In the genomic region with DNA sequence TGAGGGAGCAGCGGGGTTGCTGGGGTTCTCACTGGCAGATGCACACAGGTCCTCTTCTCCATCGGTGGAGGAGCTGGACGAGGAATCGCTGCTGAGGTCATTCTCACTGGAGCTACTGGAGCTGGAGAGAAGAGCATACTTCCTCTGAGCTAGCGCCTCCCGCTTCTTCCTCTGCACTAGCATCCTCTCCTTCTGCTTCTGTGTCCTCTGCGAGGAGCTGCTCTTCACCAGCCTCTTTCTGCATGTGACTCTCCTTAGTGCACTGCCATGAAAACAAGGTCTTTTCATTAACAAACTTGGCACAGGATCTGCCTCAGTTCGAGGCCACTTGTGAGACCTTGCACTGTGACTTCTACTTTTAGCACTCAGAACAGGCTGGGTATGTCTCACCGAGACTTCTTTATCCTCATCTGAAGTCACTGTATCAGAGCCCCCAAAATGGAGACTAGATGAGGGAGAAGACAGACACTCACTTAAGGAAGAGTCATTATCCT, we compare ENCODE assay signal across 6 mouse cellular contexts.
"Had no signal": no experiment of that assay in that cellular context is flagged by ENCODE, and none has a peak within 500 bp of the region (broad histone marks: within the 10 kb centered on the region; RNA-seq: fewer than 3 reads in every experiment).

No protein-coding gene starts in this region.

- DNase-seq: kidney, postnatal 10 days; left cerebral cortex, postnatal 4 days; lung, adult 18-20 months; right cerebral cortex, postnatal 14 days; thymus, adult 2 months; thymus, postnatal 25 days had no signal
